Mouse (Mus musculus) heart, postnatal 4 days (tissue): ENCODE measurements around the gene Mvk. TPM values are rescaled to one million over a fixed set of nuclear protein-coding genes. Genes with fewer than 3 reads are reported as not detected.

Experiments used
- microRNA-seq, 2 experiments: library from miRNA; unstranded; fragments of <30 nt; microRNA quantifications; one replicate each; pipeline ENCODE4 v1.2.0; 2021 to 2022
- total RNA-seq, 2 experiments: library from RNA; stranded (reverse); gene quantifications; 2 replicates each; pipeline ENCODE4 v1.2.3; 2021

Mvk gene
- total RNA-seq, 2 experiments from 2014 or later, result 14.8 to 18.2 TPM

Small RNA genes within 50 kb of the gene (microRNA-seq; reads per million reads assigned to microRNA genes)
- 0 reads per million in 2 experiments for gene Mir7027

Other genes with a start within 250 kb of the Mvk start
- gene Foxn4, start 170.5 kb upstream of the Mvk start, total RNA-seq, result not detected
- under 1 TPM; 0.17 to 0.20 TPM for gene Myo1h, start 155.1 kb upstream of the Mvk start, total RNA-seq
- gene Kctd10, start 63.8 kb upstream of the Mvk start, total RNA-seq, result 10 to 100 TPM; 76.1 to 80.1 TPM
- gene Ube3b, start 63.7 kb upstream of the Mvk start, total RNA-seq, result 10 to 100 TPM; 74.3 to 76.3 TPM
- 10 to 100 TPM; 12.8 to 12.9 TPM for gene Mmab, start 209 bp upstream of the Mvk start, total RNA-seq
- 1 to 10 TPM; 6.0 to 7.0 TPM for gene Fam222a, start 123.7 kb downstream of the Mvk start, total RNA-seq
- 1 to 10 TPM; 2.8 to 3.1 TPM for gene Trpv4, start 214.2 kb downstream of the Mvk start, total RNA-seq
- gene Gltp, start 246.7 kb downstream of the Mvk start, total RNA-seq, result 10 to 100 TPM; 24.4 to 26.8 TPM